Mouse (Mus musculus): Measurements from ENCODE around the gene Foxred2. TPM values are rescaled to one million over a fixed set of nuclear protein-coding genes. Genes with fewer than 3 reads are reported as not detected.

The Foxred2 gene
- polyA plus RNA-seq, 1 experiment: 2.4 TPM

- DNase-seq: no peak
- WGBS: 24% methylated on average over 5 of the region's 5 CpGs
- no peak for TF ChIP-seq CTCF (IDR thresholded peaks at IDR 0.05; ENCODE audit: insufficient read depth, low read length)
- no peak for TF ChIP-seq POLR2A (IDR thresholded peaks at IDR 0.05; ENCODE audit: borderline replicate concordance, extremely low read depth, low read depth, low read length)
- Histone ChIP-seq H3K4me1 (ENCODE audit: control insufficient read depth, insufficient read depth, low read length) (peaks cover 17% of the 10 kb centered on the region), H3K4me3 (replicated peaks; ENCODE audit: extremely low read depth, low read depth, low read length) (no peak overlapping the region)
These were observed 53.3 kb downstream of the Foxred2 start for GRCm38 (mm10) chr15:77903176-77903575.

- DNase-seq: no peak
- 84% methylated on average over 13 of the region's 14 CpGs for WGBS
- H3K4me3 ChIP-seq (replicated peaks; ENCODE audit: extremely low read depth, low read depth, low read length): no peak overlapping the region
- peaks cover 9% of the 10 kb centered on the region for H3K4me1 ChIP-seq (ENCODE audit: control insufficient read depth, insufficient read depth, low read length)
- TF ChIP-seq POLR2A (IDR thresholded peaks at IDR 0.05; ENCODE audit: borderline replicate concordance, extremely low read depth, low read depth, low read length) (no peak), CTCF (IDR thresholded peaks at IDR 0.05; ENCODE audit: insufficient read depth, low read length) (no peak)
These were observed 61.6 kb downstream of the Foxred2 start for GRCm38 (mm10) chr15:77894926-77895325.

GRCm38 (mm10) chr15:77893292-77893691 is 63.2 kb downstream of the Foxred2 start:
- Histone ChIP-seq H3K4me3 (replicated peaks; ENCODE audit: extremely low read depth, low read depth, low read length) (no peak overlapping the region), H3K4me1 (ENCODE audit: control insufficient read depth, insufficient read depth, low read length) (peaks cover 9% of the 10 kb centered on the region)
- peak; percentile 33 for DNase-seq
- no peak for TF ChIP-seq CTCF (IDR thresholded peaks at IDR 0.05; ENCODE audit: insufficient read depth, low read length)
- no peak for TF ChIP-seq POLR2A (IDR thresholded peaks at IDR 0.05; ENCODE audit: borderline replicate concordance, extremely low read depth, low read depth, low read length)
- 51% methylated on average over 10 of the region's 10 CpGs for WGBS

GRCm38 (mm10) chr15:77892420-77892819 is 64.1 kb downstream of the Foxred2 start:
- no peak for DNase-seq
- peaks cover 9% of the 10 kb centered on the region for H3K4me1 ChIP-seq (ENCODE audit: control insufficient read depth, insufficient read depth, low read length)
- H3K4me3 ChIP-seq (replicated peaks; ENCODE audit: extremely low read depth, low read depth, low read length): no peak overlapping the region
- TF ChIP-seq CTCF (IDR thresholded peaks at IDR 0.05; ENCODE audit: insufficient read depth, low read length) (peak; percentile 15; the same call in 1 of the 2 replicates), POLR2A (IDR thresholded peaks at IDR 0.05; ENCODE audit: borderline replicate concordance, extremely low read depth, low read depth, low read length) (no peak)
- WGBS: 68% methylated on average over 10 of the region's 10 CpGs

GRCm38 (mm10) chr15:77891766-77892165 is 64.8 kb downstream of the Foxred2 start:
- 44% methylated on average over 8 of the region's 8 CpGs for WGBS
- Histone ChIP-seq H3K4me3 (replicated peaks; ENCODE audit: extremely low read depth, low read depth, low read length) (no peak overlapping the region), H3K4me1 (ENCODE audit: control insufficient read depth, insufficient read depth, low read length) (peaks cover 9% of the 10 kb centered on the region)
- no peak for TF ChIP-seq CTCF (IDR thresholded peaks at IDR 0.05; ENCODE audit: insufficient read depth, low read length)
- no peak for TF ChIP-seq POLR2A (IDR thresholded peaks at IDR 0.05; ENCODE audit: borderline replicate concordance, extremely low read depth, low read depth, low read length)
- DNase-seq: no peak

Other genes with a start within 250 kb of the Foxred2 start
- 1.7 and 2.1 TPM in 2 replicates for gene Apol9b, start 227.7 kb downstream of the Foxred2 start, polyA plus RNA-seq (2012; rRNA removed)
- gene Apol8, start 199.7 kb downstream of the Foxred2 start, polyA plus RNA-seq (2012; rRNA removed): 0.05 TPM in 1 of 2 replicates, not detected in the other
- gene Myh9, start 114.5 kb downstream of the Foxred2 start, polyA plus RNA-seq (2012; rRNA removed): 133 and 162 TPM in 2 replicates
- gene Txn2, start 27.7 kb downstream of the Foxred2 start, polyA plus RNA-seq (2012; rRNA removed): 138 and 165 TPM in 2 replicates
- gene Eif3d, start 14.1 kb upstream of the Foxred2 start, polyA plus RNA-seq (2012; rRNA removed): 62.7 and 91.2 TPM in 2 replicates
- not detected in 2 replicates for gene Cacng2, start 163.3 kb upstream of the Foxred2 start, polyA plus RNA-seq (2012; rRNA removed)
- 42.1 and 52.9 TPM in 2 replicates for gene Ift27, start 217.4 kb upstream of the Foxred2 start, polyA plus RNA-seq (2012; rRNA removed)
- 6.2 TPM in 1 of 2 replicates, not detected in the other for gene Pvalb, start 249.7 kb upstream of the Foxred2 start, polyA plus RNA-seq (2012; rRNA removed)